Mouse (Mus musculus) testis, adult 2 months (tissue): Measurements from ENCODE around the gene 1700020N01Rik. TPM values are rescaled to one million over a fixed set of nuclear protein-coding genes. Genes with fewer than 3 reads are reported as not detected.

Source experiments
- H3K27ac ChIP-seq: fragments of 200-500 bp; 2 replicates; pipeline ENCODE4 v1.5.1; 2012; ENCODE audit warnings: low read depth, low read length; ENCODE audit not compliant: control insufficient read depth, insufficient read depth
- H3K27me3 ChIP-seq: fragments of 200-500 bp; 2 replicates; pipeline ENCODE4 v1.6.1; 2012; ENCODE audit warnings: mild to moderate bottlenecking, low read length, moderate library complexity; ENCODE audit not compliant: control insufficient read depth, insufficient read depth
- H3K36me3 ChIP-seq: fragments of 200-500 bp; 2 replicates; pipeline ENCODE4 v1.6.1; 2012; ENCODE audit warnings: mild to moderate bottlenecking, low read length; ENCODE audit not compliant: control insufficient read depth, insufficient read depth
- H3K4me1 ChIP-seq: fragments of 200-500 bp; 2 replicates; pipeline ENCODE4 v1.6.1; 2012; ENCODE audit warnings: low read length; ENCODE audit not compliant: control insufficient read depth, insufficient read depth
- H3K4me3 ChIP-seq: fragments of 200-500 bp; 2 replicates; pipeline ENCODE4 v1.5.1; 2012; ENCODE audit warnings: low read depth, mild to moderate bottlenecking, low read length, moderate library complexity, mixed read lengths; ENCODE audit not compliant: control insufficient read depth
- CTCF ChIP-seq: fragments of 200-500 bp; IDR thresholded peaks from 2 replicates; pipeline ENCODE4 v1.5.1; 2012; ENCODE audit warnings: low read depth, mild to moderate bottlenecking, inconsistent platforms, low read length, moderate library complexity; ENCODE audit not compliant: control insufficient read depth, insufficient read depth, insufficient replicate concordance
- POLR2A ChIP-seq: fragments of 200-500 bp; IDR thresholded peaks from 2 replicates; pipeline ENCODE4 v1.6.1; 2012; ENCODE audit warnings: low read depth, mild to moderate bottlenecking, inconsistent platforms, low read length, moderate library complexity; ENCODE audit not compliant: control insufficient read depth
- polyA plus RNA-seq: library from polyadenylated mRNA; depleted of rRNA; stranded (reverse); fragments of >200 nt; gene quantifications from 2 replicates; pipeline ENCODE4 v1.2.3, GENCODE M21; 2012

The 1700020N01Rik gene
- polyA plus RNA-seq, 1 experiment: 117 TPM

DNA sequence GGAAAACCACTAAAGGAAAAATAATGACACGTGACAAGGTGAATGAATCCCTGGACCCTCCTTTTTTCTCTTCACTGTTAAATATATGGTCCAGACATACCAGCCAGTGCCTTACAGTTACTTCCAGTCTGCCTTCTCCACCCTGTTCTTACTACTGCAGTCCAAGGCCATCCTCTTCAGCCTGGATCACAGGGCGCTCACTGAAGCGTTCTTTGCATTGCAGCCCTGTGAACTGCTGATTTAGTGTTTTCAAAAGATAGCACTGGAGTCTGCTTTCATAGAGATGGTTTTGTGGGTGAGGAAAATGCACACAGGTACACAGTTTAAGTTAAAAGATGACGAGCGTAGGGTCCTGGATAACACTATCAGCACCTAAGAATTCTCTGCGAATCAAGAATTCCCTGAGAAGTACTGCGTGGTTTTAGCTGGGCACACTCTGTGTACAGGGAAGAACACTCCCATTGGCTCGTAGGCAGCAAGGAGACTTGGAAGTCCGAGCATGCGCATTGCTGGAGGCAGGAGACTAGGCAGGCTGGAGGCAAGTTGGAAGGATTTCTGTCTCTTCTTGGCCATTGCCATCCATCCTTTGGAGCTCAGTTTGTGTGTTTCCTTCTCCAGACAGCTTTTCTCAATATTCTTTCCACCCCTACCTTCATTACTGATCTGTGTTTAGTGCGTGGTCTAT is 37.9 kb upstream of the 1700020N01Rik start:
- H3K4me3 ChIP-seq: no peak overlapping the region
- no peaks in the 10 kb centered on the region for H3K27me3 ChIP-seq
- no peak overlapping the region for H3K27ac ChIP-seq
- no peaks in the 10 kb centered on the region for H3K36me3 ChIP-seq
- peaks cover 3% of the 10 kb centered on the region; the same call in 1 of the 2 replicates for H3K4me1 ChIP-seq
- no peak for TF ChIP-seq CTCF

- Histone ChIP-seq H3K36me3 (no peaks in the 10 kb centered on the region), H3K27ac (no peak overlapping the region), H3K4me1 (peaks cover 3% of the 10 kb centered on the region; the same call in 1 of the 2 replicates), H3K4me3 (no peak overlapping the region), H3K27me3 (no peaks in the 10 kb centered on the region)
- TF ChIP-seq POLR2A (no peak), CTCF (no peak)
Measured at GRCm38 (mm10) chr10:21559769-21560168, 33.2 kb upstream of the 1700020N01Rik start.

- no peak overlapping the region for H3K4me3 ChIP-seq
- H3K27ac ChIP-seq: no peak overlapping the region
- no peaks in the 10 kb centered on the region for H3K36me3 ChIP-seq
- H3K27me3 ChIP-seq: no peaks in the 10 kb centered on the region
- peaks cover 3% of the 10 kb centered on the region; the same call in 1 of the 2 replicates for H3K4me1 ChIP-seq
- TF ChIP-seq POLR2A: no peak
- TF ChIP-seq CTCF: no peak
Measured at GRCm38 (mm10) chr10:21561181-21561580, 31.8 kb upstream of the 1700020N01Rik start.

DNA sequence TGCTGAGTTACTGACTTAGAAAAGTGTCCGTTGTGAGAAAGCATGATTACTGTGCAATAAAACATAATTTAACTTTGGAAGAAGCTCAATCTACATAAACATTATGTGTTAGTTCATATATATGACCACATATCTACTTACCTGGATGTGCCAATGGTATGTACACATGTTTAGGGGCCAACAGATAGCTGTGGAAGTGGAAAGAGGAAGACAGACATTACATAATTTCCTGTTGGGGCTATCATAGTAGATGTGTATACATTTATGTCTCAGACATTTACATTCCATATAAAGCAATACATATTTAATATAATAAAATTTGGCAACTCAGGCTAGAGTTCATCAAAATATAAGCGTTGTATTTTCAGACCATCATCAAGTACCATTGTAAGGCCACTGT is 29.5 kb upstream of the 1700020N01Rik start:
- Histone ChIP-seq H3K27me3 (no peaks in the 10 kb centered on the region), H3K4me1 (peaks cover 3% of the 10 kb centered on the region; the same call in 1 of the 2 replicates), H3K36me3 (no peaks in the 10 kb centered on the region), H3K27ac (no peak overlapping the region), H3K4me3 (no peak overlapping the region)
- TF ChIP-seq CTCF: no peak
- TF ChIP-seq POLR2A: no peak

DNA sequence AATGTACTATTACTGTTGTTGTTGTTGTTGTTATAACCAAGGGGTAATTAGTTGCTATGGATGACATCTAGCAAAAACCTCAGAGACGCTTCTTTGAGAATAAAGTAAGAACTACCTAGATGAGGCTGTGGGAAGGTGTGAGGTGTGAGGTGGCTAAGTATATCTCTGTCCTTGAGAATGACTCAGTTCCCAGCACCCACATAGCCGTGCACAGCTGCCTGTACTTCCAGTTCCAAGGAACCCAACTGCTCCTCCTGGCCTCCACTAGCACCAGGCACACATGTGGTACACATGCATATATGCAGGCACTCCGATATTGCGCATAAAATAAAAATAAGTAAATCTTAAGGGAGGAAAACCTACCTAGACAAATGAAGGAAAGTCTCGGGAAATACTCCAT is 28.8 kb upstream of the 1700020N01Rik start:
- H3K4me1 ChIP-seq: peaks cover 3% of the 10 kb centered on the region; the same call in 1 of the 2 replicates
- H3K36me3 ChIP-seq: no peaks in the 10 kb centered on the region
- no peaks in the 10 kb centered on the region for H3K27me3 ChIP-seq
- no peak overlapping the region for H3K4me3 ChIP-seq
- no peak overlapping the region for H3K27ac ChIP-seq
- TF ChIP-seq POLR2A (no peak), CTCF (no peak)

- no peak overlapping the region for H3K4me3 ChIP-seq
- H3K4me1 ChIP-seq: no peaks in the 10 kb centered on the region
- no peaks in the 10 kb centered on the region for H3K27me3 ChIP-seq
- H3K36me3 ChIP-seq: no peaks in the 10 kb centered on the region
- no peak overlapping the region for H3K27ac ChIP-seq
- TF ChIP-seq POLR2A (no peak), CTCF (no peak)
Measured at GRCm38 (mm10) chr10:21566074-21566473, 26.9 kb upstream of the 1700020N01Rik start.

DNA sequence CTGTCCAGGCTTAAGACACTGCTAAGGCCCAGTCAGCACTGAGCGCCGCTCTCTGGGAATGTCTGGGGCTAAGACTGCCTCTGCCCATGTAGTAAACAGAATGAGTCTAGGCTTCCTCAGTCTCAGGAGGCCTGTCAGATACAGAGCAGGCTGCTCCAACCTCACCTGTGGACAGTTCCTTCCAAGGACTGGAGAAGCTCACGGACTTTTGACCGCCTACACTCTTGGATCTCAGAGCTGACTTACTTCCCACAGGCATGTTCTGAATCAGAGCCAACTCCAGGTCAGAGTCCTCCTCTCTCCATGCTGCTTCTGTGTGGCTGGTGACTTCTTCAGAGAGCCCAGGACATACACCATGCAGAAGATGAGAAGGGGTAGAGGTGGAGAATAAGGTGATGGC is 21.3 kb upstream of the 1700020N01Rik start:
- Histone ChIP-seq H3K27ac (no peak overlapping the region), H3K4me1 (no peaks in the 10 kb centered on the region), H3K4me3 (no peak overlapping the region), H3K36me3 (no peaks in the 10 kb centered on the region), H3K27me3 (no peaks in the 10 kb centered on the region)
- TF ChIP-seq POLR2A: no peak
- no peak for TF ChIP-seq CTCF

- Histone ChIP-seq H3K36me3 (no peaks in the 10 kb centered on the region), H3K27me3 (no peaks in the 10 kb centered on the region), H3K4me1 (no peaks in the 10 kb centered on the region), H3K4me3 (no peak overlapping the region), H3K27ac (no peak overlapping the region)
- no peak for TF ChIP-seq CTCF
- TF ChIP-seq POLR2A: no peak
Measured at GRCm38 (mm10) chr10:21573713-21574112, 19.2 kb upstream of the 1700020N01Rik start.
